Mouse (Mus musculus): ENCODE data around the gene Cadps2.

Gene Cadps2

DNA sequence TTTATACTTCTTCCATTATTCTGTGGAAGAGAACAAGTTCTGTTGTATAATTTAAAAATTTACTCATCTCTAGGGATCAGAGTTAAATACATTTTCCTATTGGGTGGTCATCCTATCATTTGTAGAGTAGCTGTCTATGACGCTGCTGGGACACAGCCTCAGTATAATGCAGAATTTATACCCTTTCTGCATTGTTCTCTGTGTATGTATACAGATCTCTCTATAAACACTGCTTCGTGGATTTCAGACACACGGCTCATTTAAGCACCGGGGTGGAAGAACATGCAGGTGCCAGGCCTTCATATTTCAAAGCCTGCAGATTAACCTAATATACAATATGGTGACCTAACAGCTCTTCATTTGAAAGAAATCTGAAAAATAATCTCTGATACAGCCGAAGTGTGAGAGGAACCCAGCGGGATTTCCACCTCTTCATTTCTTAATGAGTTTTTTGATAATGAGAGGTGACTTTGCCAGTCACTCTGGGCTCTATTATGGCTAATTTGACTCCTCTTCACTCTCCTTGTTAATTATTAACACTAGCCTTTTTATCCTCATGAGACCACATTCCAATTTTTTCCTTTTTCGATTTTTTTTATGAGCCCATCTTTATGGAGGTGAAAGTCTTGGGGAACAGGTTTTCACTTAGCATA lies 501.7 kb downstream of the Cadps2 start:
- DNase-seq, result no peak

- DNase-seq, result no peak
Measured at GRCm38 (mm10) chr6:23314945-23315344, 524.3 kb downstream of the Cadps2 start.

DNA sequence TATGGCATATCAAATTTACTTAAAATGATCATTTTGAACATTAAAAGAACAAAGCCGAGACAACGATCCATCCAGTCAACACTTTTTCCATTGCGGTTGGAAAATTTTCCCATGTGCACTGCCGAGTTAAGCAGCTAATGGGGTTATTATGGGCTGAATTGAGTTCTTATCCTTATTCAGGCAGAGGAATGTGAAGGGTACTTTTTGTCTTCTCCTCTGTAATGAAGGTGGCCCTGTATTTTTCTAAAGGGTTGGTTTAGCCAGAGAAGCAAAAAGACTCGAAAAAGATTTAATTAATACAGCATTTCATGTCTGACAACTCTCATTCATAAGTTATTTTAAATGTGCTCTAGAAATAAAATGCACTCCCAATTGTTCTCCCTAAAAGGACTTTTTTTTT lies 524.9 kb downstream of the Cadps2 start:
- no peak for DNase-seq

GRCm38 (mm10) chr6:23306046-23306445 lies 533.2 kb downstream of the Cadps2 start:
- DNase-seq, result no peak

DNA sequence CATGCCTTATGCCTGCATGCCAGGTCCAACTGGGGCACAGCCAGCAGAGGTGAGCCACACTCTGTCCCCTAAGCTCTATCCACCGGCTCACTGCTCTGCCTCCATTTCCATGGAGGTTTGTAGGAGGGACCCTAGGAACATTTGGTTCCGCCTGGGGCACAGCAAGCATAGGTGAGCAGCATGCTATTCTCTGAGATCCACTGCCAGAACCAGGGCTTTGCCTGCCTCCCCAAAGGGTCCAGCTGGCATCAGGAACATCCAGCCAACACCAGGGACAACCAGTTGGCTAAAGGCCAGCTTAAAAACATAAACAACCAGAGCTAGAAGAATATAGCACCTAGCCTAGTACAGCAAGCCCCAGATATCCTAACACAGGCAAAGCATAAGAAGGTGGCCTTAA lies 540.6 kb downstream of the Cadps2 start:
- DNase-seq, result no peak

DNA sequence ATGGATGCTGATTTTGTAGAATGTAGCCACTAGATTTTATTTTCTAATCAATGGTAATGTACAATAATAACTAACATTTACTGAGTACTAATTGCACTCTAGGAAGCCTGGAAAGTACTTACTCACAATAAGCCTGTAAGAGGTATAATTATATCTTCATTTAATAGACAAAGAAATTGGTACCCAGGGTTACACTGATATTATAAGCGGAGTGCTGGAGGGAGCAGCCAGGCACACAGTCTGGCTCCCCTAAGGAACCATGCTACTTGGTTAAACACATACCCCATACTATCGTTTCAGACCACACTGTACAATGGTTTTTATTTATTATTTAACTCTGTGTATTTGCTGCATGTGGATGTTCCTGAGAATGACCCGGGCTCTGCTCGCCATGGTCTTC lies 544.5 kb downstream of the Cadps2 start:
- no peak for DNase-seq

- no peak for DNase-seq
Measured at GRCm38 (mm10) chr6:23288752-23289151, 550.5 kb downstream of the Cadps2 start.

- no peak for DNase-seq
Measured at GRCm38 (mm10) chr6:23281514-23281820, 557.8 kb downstream of the Cadps2 start.

GRCm38 (mm10) chr6:23280811-23281513 lies 558.3 kb downstream of the Cadps2 start:
- no peak for DNase-seq

DNA sequence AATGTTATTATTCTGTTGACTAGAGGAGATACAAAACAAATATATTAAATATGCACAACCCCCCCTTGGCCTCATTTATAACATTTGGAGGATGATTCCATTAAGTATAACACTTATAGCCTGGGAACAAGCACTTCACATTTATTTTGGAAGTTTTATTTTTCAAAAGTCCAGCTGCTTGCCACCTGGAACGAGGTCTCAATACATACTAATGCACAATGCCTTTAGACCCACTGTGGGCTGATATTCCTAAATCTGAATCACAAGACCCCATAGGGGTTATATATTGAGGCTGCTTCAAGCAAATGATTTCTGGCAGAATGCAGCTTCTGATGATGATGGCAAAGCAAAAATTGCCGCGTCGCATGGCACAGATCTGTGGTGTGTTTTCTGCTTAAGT lies 565.7 kb downstream of the Cadps2 start:
- no peak for DNase-seq

- DNase-seq, result no peak
Measured at GRCm38 (mm10) chr6:23272979-23273378, 566.2 kb downstream of the Cadps2 start.

GRCm38 (mm10) chr6:23272542-23272941 lies 566.7 kb downstream of the Cadps2 start:
- no peak for DNase-seq

DNA sequence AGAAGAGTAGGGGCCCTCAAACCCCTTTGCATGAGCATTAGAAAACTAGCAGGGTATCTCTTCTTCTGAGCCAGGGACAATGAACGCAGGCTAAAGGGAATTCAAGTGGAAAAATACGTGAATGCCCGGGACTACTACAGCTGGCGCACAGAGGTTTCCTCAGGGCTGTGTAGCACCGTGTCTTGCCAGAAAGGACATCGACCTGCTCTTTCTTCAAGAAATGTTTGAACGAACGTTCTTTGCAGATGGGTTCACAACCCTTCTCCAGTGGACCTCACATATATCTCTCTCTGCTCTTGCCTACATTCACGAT lies 578.5 kb downstream of the Cadps2 start:
- DNase-seq, result no peak

- DNase-seq, result no peak
Measured at GRCm38 (mm10) chr6:23260016-23260737, 579.0 kb downstream of the Cadps2 start.

- no peak for DNase-seq
Measured at GRCm38 (mm10) chr6:23257981-23258380, 581.2 kb downstream of the Cadps2 start.

DNA sequence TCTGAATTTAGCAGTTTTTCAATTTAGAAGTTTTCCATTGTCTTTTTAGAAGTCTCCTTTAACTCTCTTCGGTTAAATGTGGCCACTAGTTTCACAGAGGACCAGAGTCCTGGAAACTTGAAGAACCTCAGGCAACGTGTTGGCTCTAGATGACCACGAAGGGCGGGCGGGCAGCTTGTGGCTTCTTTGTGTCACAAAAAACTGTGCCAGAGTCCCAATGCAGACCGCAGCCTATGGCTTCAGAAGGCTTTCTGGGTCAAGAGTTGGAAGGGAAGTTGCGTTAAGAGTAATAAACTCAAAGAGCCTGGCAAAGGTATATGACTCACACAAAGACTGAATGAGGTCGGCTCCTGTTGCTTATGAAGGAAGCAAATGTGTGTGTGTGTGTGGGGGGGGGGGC lies 584.1 kb downstream of the Cadps2 start:
- no peak for DNase-seq

DNA sequence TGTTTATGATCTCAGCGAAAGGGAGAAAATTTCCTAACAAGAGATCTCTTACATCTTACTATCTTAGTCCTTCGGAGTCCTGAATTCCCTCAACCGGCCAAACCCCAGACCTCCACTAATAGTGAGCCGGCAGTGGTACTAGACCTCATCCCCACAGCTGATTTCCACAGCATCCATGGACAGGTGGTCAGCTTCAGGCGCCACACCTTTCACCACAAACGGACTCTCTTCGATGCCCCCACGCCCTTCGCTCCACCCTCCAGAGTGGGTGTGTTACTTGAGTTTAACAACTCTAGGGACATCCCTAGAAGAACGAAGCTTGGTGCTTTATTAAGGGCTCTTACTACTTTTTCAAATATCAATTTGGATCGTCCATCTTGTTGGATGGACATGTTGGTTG lies 584.6 kb downstream of the Cadps2 start:
- DNase-seq, result no peak

DNA sequence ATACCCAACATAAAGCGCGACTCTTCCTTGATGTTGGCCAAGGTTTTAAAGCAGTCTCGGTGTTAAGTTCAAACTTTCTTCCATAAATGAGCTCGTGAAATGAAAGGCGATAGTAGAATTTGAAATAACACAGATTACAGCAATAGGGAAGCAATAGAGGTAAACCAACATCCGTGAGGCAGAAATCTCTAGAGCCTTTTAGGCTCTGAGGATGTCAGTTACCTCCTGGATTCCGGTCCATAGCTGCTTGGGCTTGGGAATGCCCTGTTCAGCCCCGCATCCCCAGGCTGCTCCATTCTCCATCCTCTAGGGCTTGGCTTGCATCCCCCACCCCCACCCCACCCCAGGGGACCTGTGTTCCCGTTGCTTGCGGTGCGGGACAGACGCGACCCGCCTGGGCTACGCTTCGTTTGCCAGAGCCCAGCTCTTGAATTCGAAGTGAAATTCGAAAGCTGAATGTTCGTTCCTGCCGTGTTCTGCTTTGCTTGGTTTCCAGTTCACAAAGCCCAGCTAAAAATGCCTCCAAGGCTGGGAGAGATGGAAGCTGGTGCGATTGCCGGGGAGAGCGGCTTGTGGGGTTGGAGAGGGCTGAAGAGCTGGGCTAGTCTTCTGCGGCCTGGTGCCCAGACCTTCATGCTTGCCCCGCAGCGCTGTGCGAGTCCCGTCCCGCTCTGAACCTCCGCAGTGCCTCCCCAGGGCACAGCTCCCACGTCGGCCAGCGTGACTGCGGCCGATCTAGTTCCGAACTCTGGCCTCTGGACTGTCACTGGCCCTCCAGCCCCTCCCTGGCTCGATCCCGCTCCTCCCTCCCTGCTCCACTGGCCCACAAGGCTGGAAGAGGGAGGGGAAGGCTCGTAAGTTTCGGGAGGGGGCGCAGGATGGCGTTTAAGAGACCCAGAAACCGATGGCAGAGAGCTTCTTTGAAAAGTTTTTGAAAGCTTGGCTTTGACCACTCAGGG lies 585.6 kb downstream of the Cadps2 start:
- DNase-seq, result no peak

GRCm38 (mm10) chr6:23252196-23253135 lies 586.8 kb downstream of the Cadps2 start:
- DNase-seq, result no peak

GRCm38 (mm10) chr6:23251431-23251830 lies 587.8 kb downstream of the Cadps2 start:
- no peak for DNase-seq

DNA sequence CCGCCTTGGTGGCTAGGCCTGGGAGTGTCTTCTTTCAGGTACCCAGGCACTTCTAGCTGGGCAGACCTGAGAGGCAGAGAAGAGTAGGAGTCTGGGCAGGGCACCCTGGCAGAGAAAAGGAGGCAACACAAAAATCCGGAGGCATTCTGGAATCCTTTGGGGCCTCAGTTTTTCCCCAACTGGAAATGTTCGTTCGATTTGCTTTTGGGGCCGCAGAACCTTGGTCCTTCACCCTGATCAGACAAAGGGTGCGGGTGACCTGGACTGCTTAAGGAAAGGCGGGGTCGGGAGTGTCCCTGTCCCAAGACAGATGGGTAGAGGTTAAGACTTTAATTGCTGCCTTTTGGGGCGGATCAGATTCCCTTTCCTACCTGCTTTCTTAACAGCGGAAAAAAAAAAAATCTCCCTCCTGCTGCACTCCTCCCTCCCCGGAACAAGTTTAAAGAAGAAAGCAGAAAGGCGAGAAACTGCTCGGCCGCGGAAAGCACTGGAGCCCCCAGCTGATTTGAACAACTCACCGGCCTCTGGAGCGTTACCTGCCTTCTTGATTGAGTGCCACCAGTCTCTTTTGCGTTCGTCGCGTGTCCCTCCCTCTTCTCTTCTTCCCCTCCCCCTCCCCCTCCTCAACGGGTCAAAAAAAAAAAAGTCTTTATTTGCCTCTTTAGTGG lies 588.8 kb downstream of the Cadps2 start:
- DNase-seq, result no peak
